Mouse (Mus musculus) forebrain, embryonic 11.5 days (tissue): ENCODE results near the gene Tmem53. TPM values are rescaled to one million over a fixed set of nuclear protein-coding genes. Genes with fewer than 3 reads are reported as not detected.

ENCODE experiments used
- ATAC-seq: fragments of 200-750 bp; cut with Nextera tagmentation; replicated peaks from 2 replicates; pipeline ENCODE4 v1.8.0; 2017; ENCODE audit warnings: moderate TSS enrichment; ENCODE audit not compliant: low FRiP score
- DNase-seq: peaks from one replicate; pipeline ENCODE4 v3.0.0-alpha.2; 2017; ENCODE audit warnings: low spot score
- H3K27ac ChIP-seq: fragments of 300-500 bp; sonication (generic); 2 replicates; pipeline ENCODE4 v1.5.1; 2014; ENCODE audit warnings: low read depth, low read length
- H3K27me3 ChIP-seq: fragments of 300-500 bp; sonication (generic); 2 replicates; pipeline ENCODE4 v1.6.1; 2014; ENCODE audit warnings: mild to moderate bottlenecking, low read length, mixed read lengths; ENCODE audit not compliant: control insufficient read depth, insufficient read depth
- H3K36me3 ChIP-seq: fragments of 300-500 bp; sonication (generic); 2 replicates; pipeline ENCODE4 v1.6.1; 2014; ENCODE audit warnings: mild to moderate bottlenecking, low read length, moderate library complexity, mixed read lengths; ENCODE audit not compliant: control insufficient read depth, insufficient read depth
- H3K4me1 ChIP-seq: fragments of 300-500 bp; sonication (generic); replicated peaks from 2 replicates; pipeline ENCODE4 v1.6.1; 2014; ENCODE audit warnings: low read length, mixed read lengths; ENCODE audit not compliant: control insufficient read depth, insufficient read depth
- H3K4me2 ChIP-seq: fragments of 300-500 bp; sonication (generic); 2 replicates; pipeline ENCODE4 v1.6.1; 2014; ENCODE audit warnings: low read depth, mild to moderate bottlenecking, low read length, moderate library complexity, mixed read lengths; ENCODE audit not compliant: severe bottlenecking
- H3K4me3 ChIP-seq: fragments of 300-500 bp; sonication (generic); 2 replicates; pipeline ENCODE4 v1.5.1; 2014; ENCODE audit warnings: low read depth, low read length
- H3K9ac ChIP-seq: fragments of 300-500 bp; sonication (generic); 2 replicates; pipeline ENCODE4 v1.6.1; 2014; ENCODE audit warnings: low read length
- H3K9me3 ChIP-seq: fragments of 300-500 bp; sonication (generic); 2 replicates; pipeline ENCODE4 v1.6.1; 2016; ENCODE audit warnings: low read length, mixed read lengths; ENCODE audit not compliant: control insufficient read depth
- WGBS: fragments of 180-500 bp; shearing (Covaris S2); extraction: QIAGEN DNeasy Blood & Tissue Kit; methylation state at CpG from one replicate; pipeline ENCODE4 v1.1.7; 2014; 5-methylcytosine and 5-hydroxymethylcytosine counted together
- polyA plus RNA-seq: library from polyadenylated mRNA; unstranded; fragments of >200 nt; fragmentation: Nextera tagmentation; extraction: Ambion mirVana; gene quantifications from 2 replicates; pipeline ENCODE4 v1.2.1, GENCODE M21; 2014

The Tmem53 gene
- polyA plus RNA-seq, 1 experiment from 2014 or later: 6.4 TPM

DNA sequence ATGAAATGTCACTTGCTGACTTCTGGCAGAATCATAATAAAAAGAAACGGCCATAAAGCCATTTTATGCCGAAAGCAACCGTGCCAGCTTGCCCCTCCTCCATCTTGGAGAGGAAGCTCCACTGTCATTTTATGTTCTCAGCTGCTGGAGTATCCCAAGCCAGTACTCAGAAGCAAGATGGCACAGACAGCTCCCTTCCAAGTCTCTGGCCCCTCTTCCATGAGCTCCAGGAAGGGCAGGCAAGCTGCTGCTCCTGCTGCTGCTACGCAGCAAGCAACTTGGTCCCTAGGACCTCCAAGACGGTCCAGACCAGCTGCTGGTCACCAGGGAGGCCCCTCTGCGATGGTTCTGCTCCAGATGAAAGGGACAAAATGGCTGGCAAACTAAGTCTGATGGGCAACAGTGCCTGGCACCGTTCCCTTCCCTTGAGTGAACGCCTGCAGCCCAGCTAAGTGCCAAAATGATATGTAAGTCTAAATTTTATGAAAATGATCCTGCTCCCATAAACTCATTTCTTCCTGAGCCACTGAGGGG lies 28.7 kb downstream of the Tmem53 start:
- Histone ChIP-seq H3K9ac (no peak overlapping the region), H3K36me3 (peaks cover 8% of the 10 kb centered on the region; the same call in 1 of the 2 replicates), H3K27me3 (no peaks in the 10 kb centered on the region; the same call in 1 of the 2 replicates), H3K9me3 (no peaks in the 10 kb centered on the region), H3K27ac (no peak overlapping the region), H3K4me2 (no peak overlapping the region), H3K4me3 (no peak overlapping the region), H3K4me1 (peaks cover 20% of the 10 kb centered on the region)
- ATAC-seq (no peak), DNase-seq (no peak)
- 91% methylated on average over 8 of the region's 8 CpGs for WGBS

DNA sequence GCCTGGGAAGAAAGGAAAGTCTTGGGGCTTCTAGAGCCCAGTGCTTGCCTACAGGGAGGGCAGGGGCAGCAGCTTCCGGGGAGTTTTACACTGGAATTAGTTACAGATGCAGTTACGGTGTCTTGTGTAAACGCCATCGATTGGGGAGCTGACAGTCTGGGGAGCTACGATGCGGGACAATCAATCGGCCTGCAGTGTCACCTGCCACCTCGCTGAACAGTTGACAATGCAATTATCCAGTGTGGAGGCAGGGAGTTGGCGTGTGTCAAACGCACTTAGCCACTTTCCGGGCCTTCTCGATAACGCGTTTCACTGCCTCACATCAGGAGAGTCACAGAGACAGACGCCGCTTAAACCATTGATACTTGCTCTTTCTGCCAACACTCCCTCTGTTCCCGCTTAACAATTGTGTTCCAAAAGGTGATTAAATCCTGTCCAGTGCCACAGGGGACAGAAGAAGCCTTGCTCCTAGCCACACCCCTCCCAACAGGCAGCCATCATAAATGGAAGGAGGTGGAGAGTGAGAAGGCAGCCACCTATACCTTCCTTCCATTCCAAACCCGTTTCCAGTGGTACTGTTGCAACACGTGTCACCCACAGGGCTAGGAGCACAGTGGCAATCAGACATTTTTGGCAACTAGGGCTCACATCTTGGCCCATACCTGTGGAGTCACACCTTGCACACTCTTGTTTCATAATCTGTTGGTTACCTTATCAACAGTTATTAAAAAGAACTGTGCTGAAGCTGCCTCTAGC lies 29.5 kb downstream of the Tmem53 start:
- Histone ChIP-seq H3K9me3 (no peaks in the 10 kb centered on the region), H3K27ac (no peak overlapping the region), H3K4me1 (peaks cover 20% of the 10 kb centered on the region), H3K9ac (no peak overlapping the region), H3K27me3 (no peaks in the 10 kb centered on the region; the same call in 1 of the 2 replicates), H3K4me2 (no peak overlapping the region), H3K4me3 (no peak overlapping the region), H3K36me3 (peaks cover 10% of the 10 kb centered on the region; the same call in 1 of the 2 replicates)
- 77% methylated on average over 19 of the region's 19 CpGs for WGBS
- ATAC-seq: no peak
- DNase-seq: no peak

DNA sequence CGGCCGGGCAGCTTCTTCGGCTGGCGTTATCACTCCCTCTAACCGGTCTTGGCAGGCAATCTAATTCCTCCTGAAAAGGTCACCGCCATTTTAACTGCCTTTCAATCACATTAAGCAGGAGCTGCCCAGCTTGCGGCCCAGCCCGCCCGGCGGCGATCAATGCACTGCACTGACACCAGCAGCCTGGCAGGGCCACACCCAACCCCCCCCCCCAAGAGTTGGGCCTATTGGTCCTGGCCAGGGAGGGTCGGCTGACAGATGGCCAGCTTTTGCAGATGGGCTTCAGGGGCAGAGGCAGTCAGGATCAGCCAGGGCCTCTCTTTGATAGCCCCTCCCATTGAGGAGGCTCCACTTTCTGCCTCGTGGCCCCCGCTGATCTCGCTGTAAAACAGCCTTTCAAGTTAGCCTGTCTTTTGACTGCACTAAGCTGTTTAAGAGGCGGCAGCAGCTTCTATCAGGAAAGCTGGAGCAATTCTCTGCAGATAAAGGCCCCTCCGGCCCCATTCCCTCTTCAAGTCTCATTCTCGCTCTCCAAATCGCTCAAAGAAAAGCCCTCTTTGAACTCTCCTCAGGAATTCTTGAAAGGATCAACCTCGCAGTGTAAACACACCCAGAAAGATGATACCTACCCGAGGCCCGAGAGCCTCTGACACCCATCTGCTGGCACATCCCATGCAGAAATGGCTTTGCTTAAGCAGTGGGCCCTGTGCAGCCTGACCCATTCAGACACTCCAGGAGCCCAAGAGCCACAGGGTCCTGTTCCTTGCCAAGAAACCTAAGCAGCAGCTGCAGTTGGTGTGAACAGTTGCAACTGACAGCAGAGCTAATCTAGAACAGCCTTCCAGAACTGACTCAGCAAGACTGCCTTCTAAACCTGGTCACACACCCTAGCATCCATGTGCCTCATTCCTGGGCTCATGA lies 31.8 kb downstream of the Tmem53 start:
- Histone ChIP-seq H3K9me3 (no peaks in the 10 kb centered on the region), H3K4me2 (no peak overlapping the region), H3K27me3 (no peaks in the 10 kb centered on the region; the same call in 1 of the 2 replicates), H3K27ac (peak overlapping the region; percentile 54), H3K36me3 (peaks cover 9% of the 10 kb centered on the region; the same call in 1 of the 2 replicates), H3K9ac (peak overlapping the region; percentile 41), H3K4me1 (peaks cover 30% of the 10 kb centered on the region), H3K4me3 (no peak overlapping the region)
- ATAC-seq (peak; percentile 78), DNase-seq (peak; percentile 78)
- WGBS: 10% methylated on average over 20 of the region's 22 CpGs

DNA sequence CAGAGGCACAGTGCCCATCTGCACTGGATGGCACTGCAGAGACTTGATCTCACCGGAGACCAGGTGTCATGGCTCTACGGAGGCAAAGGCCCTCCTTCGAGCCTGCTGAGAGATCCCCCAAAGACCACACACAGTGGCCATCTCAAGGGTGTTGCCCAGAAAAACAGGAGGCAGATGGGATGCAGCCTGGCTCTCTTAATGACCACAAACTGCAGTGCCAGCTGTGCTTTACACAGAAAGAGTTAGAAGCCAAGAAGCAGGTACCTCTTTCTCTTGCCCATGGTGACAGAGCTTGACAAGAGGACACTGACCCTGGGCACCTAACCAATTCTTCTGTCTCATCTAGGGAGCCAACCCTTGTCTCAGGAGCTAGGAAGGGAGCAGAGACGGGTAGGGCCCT lies 32.6 kb downstream of the Tmem53 start:
- Histone ChIP-seq H3K4me1 (peaks cover 30% of the 10 kb centered on the region), H3K9ac (no peak overlapping the region), H3K4me2 (no peak overlapping the region), H3K27ac (no peak overlapping the region; the same call in 1 of the 2 replicates), H3K36me3 (peaks cover 9% of the 10 kb centered on the region; the same call in 1 of the 2 replicates), H3K4me3 (no peak overlapping the region), H3K9me3 (no peaks in the 10 kb centered on the region), H3K27me3 (no peaks in the 10 kb centered on the region; the same call in 1 of the 2 replicates)
- ATAC-seq (no peak), DNase-seq (no peak)
- 65% methylated on average over 4 of the region's 4 CpGs for WGBS

DNA sequence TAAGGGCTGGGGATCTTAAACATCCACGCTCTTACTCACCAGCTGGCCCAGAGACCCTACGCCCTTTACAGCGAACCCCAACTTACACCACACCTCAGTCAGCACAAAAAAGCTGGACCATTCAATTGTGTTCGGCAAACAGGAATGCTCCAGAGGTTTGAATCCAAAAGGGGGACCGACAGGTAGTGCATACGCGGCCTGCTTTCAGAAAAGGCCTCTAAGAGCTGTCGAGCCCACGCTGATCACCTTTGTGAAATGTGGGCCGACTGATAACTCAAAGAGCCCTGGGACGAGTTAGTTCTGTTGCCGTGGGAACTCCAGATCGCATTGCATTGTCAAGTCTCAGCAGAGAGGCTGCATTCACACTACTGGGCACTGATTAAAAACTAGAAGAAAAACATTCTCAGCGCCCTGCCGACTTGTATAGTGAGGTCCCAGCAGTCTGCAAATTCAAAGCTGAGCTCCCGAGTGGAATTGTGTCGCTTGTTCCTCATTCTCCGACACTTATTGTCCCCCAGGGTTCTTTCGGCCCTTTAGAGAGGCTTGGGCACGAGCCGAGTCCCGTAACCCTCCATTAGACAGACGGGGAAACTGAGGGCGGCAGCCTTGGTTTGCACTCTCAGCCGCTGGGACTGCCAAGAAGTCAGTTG lies 36.7 kb downstream of the Tmem53 start:
- DNase-seq (no peak), ATAC-seq (peak; percentile 31)
- WGBS: 20% methylated on average over 25 of the region's 25 CpGs
- H3K4me3 ChIP-seq: peak overlapping the region; percentile 83
- H3K9ac ChIP-seq: peak overlapping the region; percentile 86
- no peaks in the 10 kb centered on the region for H3K9me3 ChIP-seq
- no peaks in the 10 kb centered on the region; the same call in 1 of the 2 replicates for H3K27me3 ChIP-seq
- H3K4me1 ChIP-seq: peaks cover 24% of the 10 kb centered on the region
- H3K36me3 ChIP-seq: peaks cover 9% of the 10 kb centered on the region; the same call in 1 of the 2 replicates
- H3K27ac ChIP-seq: peak overlapping the region; percentile 95
- peak overlapping the region; percentile 71 for H3K4me2 ChIP-seq

DNA sequence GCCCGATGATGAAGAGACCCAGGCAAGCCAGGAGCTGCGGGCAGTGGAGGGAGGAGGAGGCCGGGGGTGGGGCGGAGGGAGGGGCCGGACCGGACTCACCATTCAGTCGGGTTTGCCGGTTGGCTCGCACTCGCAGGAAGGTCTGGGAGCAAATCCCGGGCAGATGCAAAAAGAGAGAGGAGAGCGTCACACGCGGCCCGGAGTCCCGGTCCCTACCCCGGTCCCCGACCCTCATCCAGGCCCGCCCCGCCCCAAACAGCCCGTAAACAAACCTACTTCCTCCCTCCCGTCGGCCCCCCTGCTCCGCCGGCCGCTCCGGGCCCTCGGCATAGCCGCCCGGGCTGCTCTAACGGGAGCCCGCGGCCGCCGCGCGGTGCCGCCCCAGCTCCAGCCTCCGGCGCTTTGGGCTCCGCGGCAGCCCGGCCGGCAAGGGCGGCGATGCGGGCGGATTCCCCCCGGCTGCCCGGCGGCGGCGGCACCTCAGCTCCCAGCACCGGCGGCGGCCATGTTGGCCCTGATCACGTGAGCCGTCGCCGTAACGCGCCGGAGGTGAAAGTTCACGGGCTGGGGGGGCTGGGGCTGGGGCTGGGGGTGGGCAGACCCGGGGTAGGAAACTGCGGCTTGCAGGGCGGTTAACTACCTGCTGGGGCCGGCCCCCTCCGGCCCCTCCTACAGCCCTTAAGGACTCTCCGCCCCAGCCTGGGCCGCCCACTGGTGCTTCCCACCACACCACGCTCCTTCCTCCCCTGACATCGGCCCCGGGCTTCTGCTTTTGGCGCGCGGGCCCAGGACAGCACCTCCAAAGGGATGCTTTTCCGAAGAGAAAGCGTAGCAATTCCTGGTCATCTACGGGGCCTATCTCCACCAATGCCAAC lies 37.4 kb downstream of the Tmem53 start:
- Histone ChIP-seq H3K4me3 (peak overlapping the region; percentile 83), H3K36me3 (peaks cover 9% of the 10 kb centered on the region; the same call in 1 of the 2 replicates), H3K27ac (peak overlapping the region; percentile 95), H3K27me3 (no peaks in the 10 kb centered on the region; the same call in 1 of the 2 replicates), H3K4me1 (peaks cover 17% of the 10 kb centered on the region), H3K9me3 (no peaks in the 10 kb centered on the region), H3K9ac (peak overlapping the region; percentile 86), H3K4me2 (peak overlapping the region; percentile 71)
- peak; percentile 90 for DNase-seq
- under 1% methylated on average over 72 of the region's 80 CpGs for WGBS
- ATAC-seq: peak; percentile 88

DNA sequence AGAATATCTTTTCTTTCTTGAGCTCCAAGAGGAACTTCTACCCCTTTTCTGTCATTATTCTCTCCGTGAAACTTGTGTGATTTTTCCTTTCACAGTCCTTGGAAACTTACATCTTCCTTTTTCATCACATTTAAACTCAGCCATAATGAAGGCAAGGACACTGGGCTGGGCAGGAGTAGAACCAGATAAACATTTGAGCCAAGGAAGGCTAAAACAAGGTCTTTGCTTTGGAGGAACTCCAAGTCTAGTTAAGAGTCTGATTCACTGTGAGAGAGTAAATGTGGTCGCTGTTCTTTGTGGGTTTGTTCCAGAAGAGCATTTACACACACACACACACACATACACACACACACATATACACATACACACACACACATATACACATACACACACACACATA lies 39.9 kb downstream of the Tmem53 start:
- H3K27ac ChIP-seq: no peak overlapping the region
- H3K9ac ChIP-seq: no peak overlapping the region
- H3K36me3 ChIP-seq: no peaks in the 10 kb centered on the region
- ATAC-seq (no peak), DNase-seq (no peak)
- H3K4me3 ChIP-seq: no peak overlapping the region
- no peaks in the 10 kb centered on the region for H3K27me3 ChIP-seq
- WGBS: 92% methylated on average over 2 of the region's 2 CpGs
- no peaks in the 10 kb centered on the region for H3K9me3 ChIP-seq
- no peak overlapping the region for H3K4me2 ChIP-seq
- H3K4me1 ChIP-seq: peaks cover 10% of the 10 kb centered on the region
